Mouse (Mus musculus) midbrain, postnatal 0 days (tissue): ENCODE results near the gene Rap1a. TPM values are rescaled to one million over a fixed set of nuclear protein-coding genes. Genes with fewer than 3 reads are reported as not detected.
A peak's percentile ranks its signal among the peaks of the same experiment; 100 is the strongest.

Experiments
- ATAC-seq: fragments of 200-750 bp; cut with Nextera tagmentation; 2 replicates; pipeline ENCODE4 v1.8.0; 2017; ENCODE audit warnings: moderate number of reproducible peaks, mild to moderate bottlenecking, moderate TSS enrichment, moderate library complexity; ENCODE audit not compliant: low FRiP score
- DNase-seq: peaks from one replicate; pipeline ENCODE4 v3.0.0-alpha.2; 2015; ENCODE audit warnings: low spot score
- H3K27ac ChIP-seq: fragments of 300-500 bp; sonication (generic); 2 replicates; pipeline ENCODE4 v1.5.1; 2014; ENCODE audit warnings: low read depth, mild to moderate bottlenecking, low read length, mixed read lengths
- H3K27me3 ChIP-seq: fragments of 300-500 bp; sonication (generic); 2 replicates; pipeline ENCODE4 v1.6.1; 2014; ENCODE audit warnings: low read length, control low read depth, mixed read lengths; ENCODE audit not compliant: insufficient read depth
- H3K36me3 ChIP-seq: fragments of 300-500 bp; sonication (generic); 2 replicates; pipeline ENCODE4 v1.6.1; 2014; ENCODE audit warnings: low read length, control low read depth, mixed read lengths; ENCODE audit not compliant: insufficient read depth
- H3K4me1 ChIP-seq: fragments of 300-500 bp; sonication (generic); 2 replicates; pipeline ENCODE4 v1.6.1; 2014; ENCODE audit warnings: mild to moderate bottlenecking, control low read depth, antibody characterized with exemption, low read length, mixed read lengths; ENCODE audit not compliant: insufficient read depth
- H3K4me2 ChIP-seq: fragments of 300-500 bp; sonication (generic); 2 replicates; pipeline ENCODE4 v1.6.1; 2014; ENCODE audit warnings: low read depth, mild to moderate bottlenecking, low read length, mixed read lengths; ENCODE audit not compliant: poor library complexity, severe bottlenecking
- H3K4me3 ChIP-seq: fragments of 300-500 bp; sonication (generic); 2 replicates; pipeline ENCODE4 v1.5.1; 2014; ENCODE audit warnings: low read depth, mild to moderate bottlenecking, low read length, moderate library complexity
- H3K9ac ChIP-seq: fragments of 300-500 bp; sonication (generic); replicated peaks from 2 replicates; pipeline ENCODE4 v1.6.1; 2014; ENCODE audit warnings: mild to moderate bottlenecking, low read length, moderate library complexity, mixed read lengths; ENCODE audit not compliant: poor library complexity, severe bottlenecking
- H3K9me3 ChIP-seq: fragments of 300-500 bp; sonication (generic); 2 replicates; pipeline ENCODE4 v1.6.1; 2016; ENCODE audit warnings: low read length, control low read depth
- CTCF ChIP-seq: IDR thresholded peaks from 2 replicates; pipeline ENCODE4 v1.5.1; 2016; ENCODE audit warnings: antibody characterized with exemption, mild to moderate bottlenecking
- WGBS: fragments of 180-500 bp; shearing (Covaris S2); extraction: QIAGEN DNeasy Blood & Tissue Kit; methylation state at CpG from one replicate; pipeline ENCODE4 v1.1.7; 2014; 5-methylcytosine and 5-hydroxymethylcytosine counted together
- polyA plus RNA-seq: library from polyadenylated mRNA; unstranded; fragments of >200 nt; fragmentation: Nextera tagmentation; extraction: Ambion mirVana; gene quantifications from 2 replicates; pipeline ENCODE4 v1.2.1, GENCODE M21; 2015
- total RNA-seq: library from RNA; depleted of rRNA; stranded (reverse); fragments of >200 nt; gene quantifications from 2 replicates; pipeline ENCODE4 v1.2.3, GENCODE M21; 2014

The Rap1a gene
- total and polyA plus RNA-seq, 2 experiments from 2014 or later = 27.1 to 66.0 TPM

- H3K4me1 ChIP-seq = peaks cover under 1% of the 10 kb centered on the region
- DNase-seq = peak; percentile 89
- H3K27ac ChIP-seq = no peak overlapping the region
- no peaks in the 10 kb centered on the region for H3K36me3 ChIP-seq
- TF ChIP-seq CTCF = no peak
- no peaks in the 10 kb centered on the region for H3K9me3 ChIP-seq
- H3K9ac ChIP-seq = no peak overlapping the region
- no peak overlapping the region for H3K4me3 ChIP-seq
- H3K4me2 ChIP-seq = no peak overlapping the region
- H3K27me3 ChIP-seq = peaks cover 8% of the 10 kb centered on the region; the same call in 1 of the 2 replicates
- 51% methylated on average over 6 of the region's 6 CpGs for WGBS
- peak; percentile 62 for ATAC-seq
Measured at GRCm38 (mm10) chr3:105710246-105710645, 90.9 kb downstream of the Rap1a start.

DNA sequence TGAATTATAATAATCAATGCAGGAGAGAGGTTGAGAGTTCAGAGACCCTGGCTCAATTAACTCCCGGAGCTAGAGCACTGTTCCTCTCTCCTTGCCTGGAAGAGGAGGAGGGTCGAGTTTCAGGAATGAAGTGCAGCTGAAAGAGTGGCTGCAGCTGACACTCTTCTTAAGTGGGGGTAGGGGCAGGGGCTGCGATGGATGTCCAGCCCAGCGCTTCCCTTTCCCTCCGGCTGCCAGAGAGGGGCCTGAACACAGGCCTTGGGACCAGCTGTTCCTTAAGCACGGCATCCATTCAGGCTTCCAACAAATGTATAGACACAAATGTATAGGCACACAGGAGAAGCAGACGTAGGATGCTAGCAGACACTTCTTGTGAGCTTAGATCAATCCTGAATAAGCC, 93.5 kb downstream of the Rap1a start:
- H3K36me3 ChIP-seq = no peaks in the 10 kb centered on the region
- H3K4me2 ChIP-seq = peak overlapping the region; percentile 16
- no peak overlapping the region for H3K27ac ChIP-seq
- no peak for ATAC-seq
- H3K4me3 ChIP-seq = no peak overlapping the region
- H3K9me3 ChIP-seq = no peaks in the 10 kb centered on the region
- 26% methylated on average over 7 of the region's 7 CpGs for WGBS
- no peak overlapping the region for H3K9ac ChIP-seq
- no peak for TF ChIP-seq CTCF
- peaks cover 18% of the 10 kb centered on the region; the same call in 1 of the 2 replicates for H3K27me3 ChIP-seq
- DNase-seq = no peak
- peaks cover 4% of the 10 kb centered on the region; the same call in 1 of the 2 replicates for H3K4me1 ChIP-seq

DNA sequence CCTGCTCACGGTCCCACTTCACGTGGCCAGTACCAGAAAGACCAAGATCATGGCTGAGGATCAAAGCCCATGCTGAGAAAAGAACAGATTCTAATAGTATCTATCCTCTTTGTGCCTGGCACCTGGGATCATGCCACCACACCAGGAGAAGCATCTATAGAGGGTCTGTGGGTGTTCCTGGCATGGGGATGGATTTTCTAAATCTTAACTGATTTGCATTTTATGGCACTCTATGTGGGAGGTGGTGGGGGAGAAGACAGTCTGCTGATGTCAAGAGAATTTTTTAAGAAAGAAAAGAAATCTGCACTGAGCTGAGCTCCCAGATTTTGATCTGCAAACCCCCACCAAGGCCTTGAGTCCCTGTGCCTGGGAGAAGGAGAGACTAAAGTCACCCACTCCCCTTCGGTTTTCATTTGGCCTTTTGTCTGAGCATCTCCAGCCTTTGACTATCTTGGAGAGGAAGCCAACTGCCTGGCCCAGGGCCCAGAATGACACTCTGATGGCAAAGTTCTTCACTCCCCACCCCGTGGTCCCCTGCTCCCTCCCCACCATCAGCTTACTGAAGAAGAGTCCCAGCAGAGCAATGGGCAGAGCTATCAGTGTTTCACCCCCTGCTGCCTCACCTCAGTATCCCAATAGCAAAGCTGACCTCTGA, 94.6 kb downstream of the Rap1a start:
- no peak overlapping the region for H3K9ac ChIP-seq
- H3K4me2 ChIP-seq = peak overlapping the region; percentile 99
- peak; percentile 73 for DNase-seq

DNA sequence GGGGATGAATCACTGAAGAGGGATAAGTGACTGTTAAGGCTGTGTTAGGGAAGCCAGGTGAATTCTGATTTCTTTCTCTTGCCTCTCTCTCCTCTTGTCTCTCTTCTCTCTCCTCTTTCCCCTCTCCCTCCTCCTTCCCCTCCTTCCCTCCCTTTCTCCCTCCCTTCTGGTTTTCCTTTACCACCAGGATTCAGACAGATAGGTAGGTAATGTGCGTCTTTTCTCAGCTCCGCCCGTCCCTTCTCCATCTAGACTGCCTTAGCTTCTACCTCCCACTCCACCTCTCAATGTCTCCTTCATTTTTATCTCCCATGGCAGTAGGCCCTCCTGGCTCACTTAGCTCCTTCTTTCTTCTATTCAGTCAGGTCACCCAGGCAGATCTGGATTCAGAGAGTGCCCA, 95.6 kb downstream of the Rap1a start:
- Histone ChIP-seq H3K36me3 (no peaks in the 10 kb centered on the region), H3K4me2 (peak overlapping the region; percentile 99), H3K4me1 (peaks cover 4% of the 10 kb centered on the region; the same call in 1 of the 2 replicates), H3K27me3 (peaks cover 18% of the 10 kb centered on the region; the same call in 1 of the 2 replicates), H3K9me3 (no peaks in the 10 kb centered on the region), H3K4me3 (peak overlapping the region; percentile 47), H3K27ac (peak overlapping the region; percentile 47; the same call in 1 of the 2 replicates), H3K9ac (peak overlapping the region; percentile 55)
- no peak for DNase-seq
- TF ChIP-seq CTCF = no peak
- no peak for ATAC-seq
- 37% methylated on average over 3 of the region's 3 CpGs for WGBS

More for the DNA sequence above, 94.6 kb downstream of the Rap1a start:
- Histone ChIP-seq H3K4me1 (peaks cover 4% of the 10 kb centered on the region; the same call in 1 of the 2 replicates), H3K36me3 (no peaks in the 10 kb centered on the region), H3K27me3 (peaks cover 18% of the 10 kb centered on the region; the same call in 1 of the 2 replicates), H3K4me3 (peak overlapping the region; percentile 47; the same call in 1 of the 2 replicates), H3K9me3 (no peaks in the 10 kb centered on the region), H3K27ac (no peak overlapping the region; the same call in 1 of the 2 replicates)
- no peak for TF ChIP-seq CTCF
- WGBS = 47% methylated on average over 4 of the region's 4 CpGs
- no peak for ATAC-seq

- peaks cover 4% of the 10 kb centered on the region; the same call in 1 of the 2 replicates for H3K4me1 ChIP-seq
- H3K27me3 ChIP-seq = peaks cover 18% of the 10 kb centered on the region; the same call in 1 of the 2 replicates
- no peaks in the 10 kb centered on the region for H3K9me3 ChIP-seq
- ATAC-seq (peak; percentile 64), DNase-seq (peak; percentile 75)
- peak overlapping the region; percentile 26; the same call in 1 of the 2 replicates for H3K27ac ChIP-seq
- WGBS = under 1% methylated on average over 26 of the region's 28 CpGs
- no peak for TF ChIP-seq CTCF
- H3K4me2 ChIP-seq = peak overlapping the region; percentile 99
- H3K36me3 ChIP-seq = no peaks in the 10 kb centered on the region
- H3K9ac ChIP-seq = peak overlapping the region; percentile 55
- H3K4me3 ChIP-seq = peak overlapping the region; percentile 47
Measured at GRCm38 (mm10) chr3:105705061-105705549, 96.0 kb downstream of the Rap1a start.
